Mouse (Mus musculus): ENCODE data around the gene Ncf4.

Ncf4 gene

GRCm38 (mm10) chr15:78244695-78245492, at the start of gene Ncf4:
Gene Ncf4, plus strand, starts transcription at chr15:78244801.
- no peak for DNase-seq (ENCODE audit: low spot score)

- no peak for DNase-seq (ENCODE audit: low spot score)
Observed at GRCm38 (mm10) chr15:78195096-78195880, 49.3 kb upstream of the Ncf4 start.

- DNase-seq (ENCODE audit: low spot score) = peak; percentile 52
Observed at GRCm38 (mm10) chr15:78204053-78204847, 40.4 kb upstream of the Ncf4 start.

GRCm38 (mm10) chr15:78205192-78205591, 39.4 kb upstream of the Ncf4 start:
- DNase-seq (ENCODE audit: low spot score) = peak; percentile 65

GRCm38 (mm10) chr15:78206312-78206711, 38.3 kb upstream of the Ncf4 start, which contains the start of gene Pvalb:
Gene Pvalb, minus strand, starts transcription at chr15:78206400.
- no peak for DNase-seq (ENCODE audit: low spot score)

GRCm38 (mm10) chr15:78210203-78210602, 34.4 kb upstream of the Ncf4 start:
- no peak for DNase-seq (ENCODE audit: low spot score)

GRCm38 (mm10) chr15:78211367-78211766, 33.2 kb upstream of the Ncf4 start:
- DNase-seq (ENCODE audit: low spot score) = no peak

- no peak for DNase-seq (ENCODE audit: low spot score)
Observed at GRCm38 (mm10) chr15:78215269-78215668, 29.3 kb upstream of the Ncf4 start.

- DNase-seq (ENCODE audit: low spot score) = no peak
Observed at GRCm38 (mm10) chr15:78227816-78228215, 16.8 kb upstream of the Ncf4 start.

- DNase-seq (ENCODE audit: low spot score) = no peak
Observed at GRCm38 (mm10) chr15:78231346-78232331, 13.0 kb upstream of the Ncf4 start.

GRCm38 (mm10) chr15:78234823-78235509, 9.6 kb upstream of the Ncf4 start:
- DNase-seq (ENCODE audit: low spot score) = no peak

- DNase-seq (ENCODE audit: low spot score) = peak; percentile 80
Observed at GRCm38 (mm10) chr15:78239453-78239852, 5.1 kb upstream of the Ncf4 start.

GRCm38 (mm10) chr15:78239956-78240617, 4.5 kb upstream of the Ncf4 start:
- DNase-seq (ENCODE audit: low spot score) = no peak

- no peak for DNase-seq (ENCODE audit: low spot score)
Observed at GRCm38 (mm10) chr15:78241335-78241734, 3.3 kb upstream of the Ncf4 start.

GRCm38 (mm10) chr15:78243061-78243460, 1.5 kb upstream of the Ncf4 start:
- DNase-seq (ENCODE audit: low spot score) = no peak

- DNase-seq (ENCODE audit: low spot score) = no peak
Observed at GRCm38 (mm10) chr15:78243774-78244173, 827 bp upstream of the Ncf4 start.

- DNase-seq (ENCODE audit: low spot score) = no peak
Observed at GRCm38 (mm10) chr15:78246143-78247116, 1.8 kb downstream of the Ncf4 start.

GRCm38 (mm10) chr15:78247659-78248058, 3.1 kb downstream of the Ncf4 start:
- DNase-seq (ENCODE audit: low spot score) = no peak

- DNase-seq (ENCODE audit: low spot score) = no peak
Observed at GRCm38 (mm10) chr15:78248410-78248809, 3.8 kb downstream of the Ncf4 start.
